Mouse (Mus musculus): Measurements from ENCODE around the gene Atp6v1b1. TPM values are rescaled to one million over a fixed set of nuclear protein-coding genes. Genes with fewer than 3 reads are reported as not detected.

Gene Atp6v1b1
- polyA plus RNA-seq (2016; fragmentation: Nextera tagmentation; extraction: Ambion mirVana), result not detected in 2 replicates

DNA sequence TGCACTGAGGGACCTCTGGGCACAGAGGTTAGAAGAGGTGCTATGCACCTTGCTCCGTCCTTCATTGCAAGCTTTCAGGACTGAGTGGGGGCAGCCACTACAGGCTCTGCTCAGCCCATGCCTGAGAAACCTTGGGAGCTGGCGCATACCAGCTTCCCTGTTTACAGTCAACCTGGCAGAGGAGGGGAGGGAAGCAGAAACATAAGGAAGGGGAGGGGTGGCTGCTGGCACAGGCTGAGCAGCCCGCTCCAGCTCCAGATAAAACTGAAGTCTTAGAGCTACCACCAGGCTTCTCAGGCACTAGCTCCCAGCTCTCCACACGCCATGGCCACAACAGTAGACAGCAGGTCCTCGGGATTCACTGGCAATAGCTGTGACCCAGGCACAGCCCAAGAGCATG lies at the start of gene Atp6v1b1:
Gene Atp6v1b1, plus strand, starts transcription at position 230 of the 400 bp plus-strand sequence.
- no peak within 1 kb of the TSS for H3K27ac ChIP-seq
- no peak within 1 kb of the TSS for H3K4me2 ChIP-seq (replicated peaks)
- no peaks in the 10 kb centered on the region for H3K9me3 ChIP-seq
- H3K27me3 ChIP-seq (replicated peaks), result no peaks in the 10 kb centered on the region; the same call in 1 of the 2 replicates
- WGBS, result 58% methylated on average over 5 of the region's 5 CpGs
- H3K4me3 ChIP-seq, result no peak within 1 kb of the TSS
- no peaks in the 10 kb centered on the region for H3K36me3 ChIP-seq
- no peak within 1 kb of the TSS for H3K9ac ChIP-seq
- no peak for ATAC-seq (ENCODE audit: low FRiP score, low read depth)
- H3K4me1 ChIP-seq, result peaks cover 5% of the 10 kb centered on the region; the same call in 1 of the 2 replicates

DNA sequence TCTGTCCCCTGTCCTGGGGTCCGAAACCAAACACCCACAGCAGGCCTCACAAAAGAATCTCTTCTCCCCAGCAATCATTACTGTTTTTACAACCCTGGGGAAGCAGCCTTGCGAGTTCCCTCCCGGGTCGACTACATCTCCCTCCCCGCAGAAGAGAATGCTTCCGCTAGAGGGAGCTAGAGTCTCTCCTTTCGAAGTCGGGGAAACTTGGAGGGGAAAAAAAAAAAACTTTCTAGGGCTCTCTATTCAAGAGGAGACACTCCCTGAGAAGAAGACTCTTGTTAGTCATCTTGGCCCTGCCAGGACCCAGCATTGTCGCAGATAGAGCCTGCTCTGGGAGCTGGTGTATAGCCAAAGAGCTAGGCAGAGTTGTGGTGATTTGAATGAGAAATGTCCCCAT lies 49.0 kb upstream of the Atp6v1b1 start:
- Histone ChIP-seq H3K36me3 (no peaks in the 10 kb centered on the region), H3K27ac (no peak overlapping the region), H3K4me2 (replicated peaks) (no peak overlapping the region), H3K4me3 (no peak overlapping the region), H3K27me3 (replicated peaks) (peaks cover 87% of the 10 kb centered on the region), H3K9ac (no peak overlapping the region), H3K4me1 (no peaks in the 10 kb centered on the region), H3K9me3 (no peaks in the 10 kb centered on the region)
- no peak for ATAC-seq (ENCODE audit: low FRiP score, low read depth)
- WGBS, result 0% methylated on average over 9 of the region's 9 CpGs

DNA sequence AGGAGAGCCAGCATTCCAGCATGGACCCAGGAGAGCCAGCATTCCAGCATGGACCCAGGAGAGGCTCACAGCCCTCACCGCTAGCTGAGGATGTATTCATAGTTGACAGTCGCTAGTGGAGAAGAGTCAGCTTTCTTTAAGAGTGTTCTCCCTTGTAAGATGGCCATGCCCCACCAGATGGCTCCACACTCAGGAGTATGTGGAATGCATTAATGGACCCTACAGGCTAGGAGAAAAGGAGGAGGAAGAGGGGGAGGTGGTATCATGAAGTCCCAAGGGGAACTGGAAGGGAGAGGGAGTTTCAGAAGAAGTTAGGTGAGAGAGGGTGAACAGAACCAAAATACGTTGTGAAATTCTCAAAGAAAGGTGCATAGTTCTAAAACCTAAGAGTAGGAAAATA lies 47.1 kb upstream of the Atp6v1b1 start:
- Histone ChIP-seq H3K4me1 (no peaks in the 10 kb centered on the region), H3K27me3 (replicated peaks) (peaks cover 98% of the 10 kb centered on the region), H3K27ac (no peak overlapping the region), H3K4me3 (no peak overlapping the region), H3K4me2 (replicated peaks) (no peak overlapping the region), H3K9me3 (no peaks in the 10 kb centered on the region), H3K36me3 (no peaks in the 10 kb centered on the region), H3K9ac (no peak overlapping the region)
- ATAC-seq (ENCODE audit: low FRiP score, low read depth), result no peak
- 5% methylated on average over 3 of the region's 3 CpGs for WGBS

DNA sequence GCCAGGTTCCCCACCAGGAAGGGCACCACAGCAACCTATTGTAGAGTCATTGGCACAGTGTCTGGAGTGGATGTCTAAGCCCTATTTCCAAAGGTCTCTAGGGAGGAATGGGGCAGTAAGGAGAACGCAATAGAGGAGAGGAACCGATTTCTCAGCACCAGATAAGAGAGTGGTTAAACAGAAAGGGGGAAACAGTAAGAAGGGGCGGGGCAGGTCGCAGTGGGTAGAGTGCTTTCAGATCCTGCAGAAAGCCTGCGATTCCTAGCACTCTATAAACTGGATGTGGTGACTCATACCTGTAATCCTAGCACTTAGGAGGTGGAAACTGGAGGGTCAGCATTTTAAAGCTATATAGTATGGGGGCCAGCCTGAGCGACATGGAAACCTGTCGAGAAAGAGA lies 46.1 kb upstream of the Atp6v1b1 start:
- no peaks in the 10 kb centered on the region for H3K9me3 ChIP-seq
- no peaks in the 10 kb centered on the region for H3K36me3 ChIP-seq
- H3K27me3 ChIP-seq (replicated peaks), result peaks cover 98% of the 10 kb centered on the region
- no peak overlapping the region for H3K27ac ChIP-seq
- H3K9ac ChIP-seq, result no peak overlapping the region
- H3K4me1 ChIP-seq, result no peaks in the 10 kb centered on the region
- no peak overlapping the region for H3K4me3 ChIP-seq
- ATAC-seq (ENCODE audit: low FRiP score, low read depth), result no peak
- H3K4me2 ChIP-seq (replicated peaks), result no peak overlapping the region
- under 1% methylated on average over 7 of the region's 7 CpGs for WGBS

DNA sequence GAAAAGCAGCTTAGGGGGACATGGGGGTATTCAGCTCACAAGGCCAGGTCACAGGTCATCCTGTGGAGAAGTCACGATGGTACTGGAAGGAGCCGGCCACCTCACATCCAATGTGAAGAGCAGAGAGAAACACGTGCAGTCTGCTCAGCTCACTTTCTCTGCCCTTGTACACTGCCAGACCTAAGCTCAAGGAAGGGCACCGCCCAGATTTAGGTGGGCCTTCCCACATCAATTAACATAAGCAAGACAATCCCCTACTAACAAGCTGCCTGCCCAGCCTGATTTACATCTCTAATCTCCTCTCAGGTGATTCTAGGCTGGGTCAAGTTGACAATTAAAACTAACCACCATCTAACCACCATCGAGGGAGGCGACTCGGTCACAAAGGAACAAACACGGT lies 44.9 kb upstream of the Atp6v1b1 start:
- Histone ChIP-seq H3K9ac (no peak overlapping the region), H3K36me3 (no peaks in the 10 kb centered on the region), H3K27ac (no peak overlapping the region), H3K27me3 (replicated peaks) (peaks cover 95% of the 10 kb centered on the region), H3K4me1 (no peaks in the 10 kb centered on the region), H3K4me2 (replicated peaks) (no peak overlapping the region), H3K4me3 (no peak overlapping the region), H3K9me3 (no peaks in the 10 kb centered on the region)
- no peak for ATAC-seq (ENCODE audit: low FRiP score, low read depth)
- WGBS, result 2% methylated on average over 8 of the region's 8 CpGs

DNA sequence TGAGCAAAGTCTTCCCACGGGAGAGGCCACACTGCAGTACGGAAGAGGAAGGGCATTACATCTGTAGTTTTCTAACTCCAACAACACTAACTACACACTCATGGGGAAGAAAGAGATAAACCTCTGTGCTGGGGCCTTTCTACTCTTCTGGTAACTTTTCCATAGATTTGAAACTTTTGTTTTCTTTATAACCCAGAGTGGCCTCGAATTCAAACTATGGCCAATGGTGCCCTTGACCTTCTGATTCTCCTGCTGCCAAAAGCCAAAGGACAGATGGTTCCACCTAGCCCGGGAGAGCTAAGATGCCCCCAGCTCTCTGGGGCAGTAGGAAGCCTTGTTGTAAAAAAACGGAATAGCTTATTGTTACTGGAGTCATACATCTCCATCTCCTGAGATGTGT lies 42.8 kb upstream of the Atp6v1b1 start:
- H3K9ac ChIP-seq, result no peak overlapping the region
- no peak for ATAC-seq (ENCODE audit: low FRiP score, low read depth)
- H3K27me3 ChIP-seq (replicated peaks), result peaks cover 94% of the 10 kb centered on the region
- no peak overlapping the region for H3K4me2 ChIP-seq (replicated peaks)
- WGBS, result under 1% methylated on average over 5 of the region's 5 CpGs
- H3K36me3 ChIP-seq, result no peaks in the 10 kb centered on the region
- H3K4me1 ChIP-seq, result no peaks in the 10 kb centered on the region
- no peaks in the 10 kb centered on the region for H3K9me3 ChIP-seq
- H3K4me3 ChIP-seq, result no peak overlapping the region
- H3K27ac ChIP-seq, result no peak overlapping the region

DNA sequence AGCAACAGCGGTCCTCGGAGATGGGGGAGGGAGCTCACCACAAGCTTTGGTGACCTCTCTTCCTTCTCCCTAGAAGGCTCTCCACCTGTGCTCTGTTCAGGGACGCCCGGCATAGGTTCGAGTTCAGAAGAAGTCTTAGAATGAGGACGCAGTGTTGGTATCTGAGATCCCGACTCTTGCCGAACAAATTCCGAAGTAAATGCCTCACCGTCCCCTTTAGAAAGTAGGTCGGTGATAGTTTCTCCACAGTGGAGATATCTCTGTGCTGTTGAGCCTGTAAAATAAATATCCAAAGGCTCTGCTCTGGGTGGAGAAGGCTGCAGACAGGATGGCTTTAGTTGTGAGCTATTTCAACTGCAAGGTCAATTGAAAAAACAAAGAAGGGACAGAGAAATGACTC lies 41.8 kb upstream of the Atp6v1b1 start:
- Histone ChIP-seq H3K9me3 (no peaks in the 10 kb centered on the region), H3K27ac (no peak overlapping the region), H3K4me2 (replicated peaks) (no peak overlapping the region), H3K9ac (no peak overlapping the region), H3K4me3 (no peak overlapping the region), H3K27me3 (replicated peaks) (peaks cover 94% of the 10 kb centered on the region), H3K36me3 (no peaks in the 10 kb centered on the region), H3K4me1 (no peaks in the 10 kb centered on the region)
- WGBS, result 1% methylated on average over 11 of the region's 11 CpGs
- no peak for ATAC-seq (ENCODE audit: low FRiP score, low read depth)

DNA sequence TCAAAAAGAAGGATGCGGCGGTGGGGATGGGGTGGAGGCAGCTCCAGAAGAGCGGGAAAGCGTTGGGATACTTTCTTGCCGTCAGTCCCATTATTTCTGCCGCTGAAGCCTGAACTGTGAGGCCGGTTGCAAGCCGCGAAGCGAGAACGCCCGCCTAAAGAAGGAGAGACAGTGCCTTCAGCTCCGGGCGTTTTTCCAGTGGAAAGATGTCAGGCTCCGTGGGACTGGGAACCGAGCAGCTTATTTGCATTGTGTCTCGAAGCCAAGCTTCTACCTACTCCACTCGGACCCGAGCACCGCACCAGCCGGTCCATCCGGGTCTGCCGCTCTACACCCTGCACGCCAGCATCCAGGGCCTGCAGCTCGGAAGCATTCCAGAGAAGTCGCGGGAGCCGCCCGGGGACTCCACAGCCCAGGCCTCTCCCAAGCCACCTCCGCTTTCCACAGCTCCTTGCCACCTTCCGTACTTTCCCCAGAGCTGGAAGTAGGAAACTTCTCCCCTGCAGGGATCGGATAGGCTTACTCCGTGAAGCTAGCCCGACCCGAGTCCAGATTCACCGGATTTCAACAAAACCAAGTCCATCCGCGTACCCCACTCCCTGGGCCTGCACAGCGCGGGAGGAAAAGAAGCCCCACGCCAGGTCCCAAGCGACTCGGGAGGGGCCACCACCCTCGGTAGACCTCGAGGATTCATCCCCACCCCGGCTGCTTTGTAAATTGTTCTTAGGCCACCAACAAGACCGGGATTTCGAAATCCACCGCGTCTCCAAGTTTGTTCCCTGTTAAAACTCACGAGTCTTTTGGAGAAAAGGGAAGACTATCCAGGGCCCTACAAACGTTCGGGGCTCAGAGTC lies 40.4 kb upstream of the Atp6v1b1 start:
- no peak for ATAC-seq (ENCODE audit: low FRiP score, low read depth)
- Histone ChIP-seq H3K36me3 (no peaks in the 10 kb centered on the region), H3K27ac (no peak overlapping the region), H3K27me3 (replicated peaks) (peaks cover 94% of the 10 kb centered on the region), H3K9ac (no peak overlapping the region), H3K4me1 (no peaks in the 10 kb centered on the region), H3K4me3 (no peak overlapping the region), H3K4me2 (replicated peaks) (0 out of 2 replicates have a peak overlapping the region, but pooled peaks have one; percentile 2), H3K9me3 (no peaks in the 10 kb centered on the region)
- WGBS, result under 1% methylated on average over 53 of the region's 53 CpGs

DNA sequence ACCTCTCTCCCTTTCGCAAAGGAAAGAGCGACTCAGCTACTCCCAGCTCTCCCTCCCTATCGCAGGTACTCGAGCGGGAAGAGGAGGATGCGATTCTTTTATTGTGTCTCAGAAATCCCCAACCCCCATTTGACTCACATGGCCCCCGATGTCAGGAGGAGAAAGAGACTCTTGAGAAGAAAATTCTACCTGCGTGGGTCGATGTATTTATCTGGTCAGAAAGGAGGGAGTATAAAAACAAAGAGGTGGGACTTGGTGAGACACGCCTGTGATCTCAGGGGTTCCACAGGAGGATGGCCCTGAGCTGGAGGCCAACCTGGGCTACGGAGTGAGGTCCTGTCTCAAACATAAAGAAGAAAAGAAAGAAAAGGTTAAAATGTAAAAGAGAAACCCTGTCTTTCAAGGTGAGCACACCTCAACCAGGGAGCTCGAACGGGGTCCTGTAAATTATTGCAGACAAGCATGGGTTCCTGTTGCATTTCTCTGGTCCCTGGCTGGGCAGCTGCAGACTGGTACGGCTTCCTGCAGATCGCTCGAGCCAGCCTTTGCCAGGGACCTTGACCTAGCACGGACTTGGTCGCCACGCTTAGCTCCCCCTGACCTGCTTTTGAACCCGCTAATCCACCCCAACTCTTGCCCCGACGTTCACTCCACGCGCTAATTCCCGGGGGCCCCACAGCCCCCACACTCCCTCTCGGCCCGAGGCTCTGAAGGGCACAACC lies 39.6 kb upstream of the Atp6v1b1 start:
- no peak overlapping the region for H3K4me2 ChIP-seq (replicated peaks)
- no peak for ATAC-seq (ENCODE audit: low FRiP score, low read depth)
- peaks cover 94% of the 10 kb centered on the region for H3K27me3 ChIP-seq (replicated peaks)
- H3K36me3 ChIP-seq, result no peaks in the 10 kb centered on the region
- no peaks in the 10 kb centered on the region for H3K4me1 ChIP-seq
- H3K9me3 ChIP-seq, result no peaks in the 10 kb centered on the region
- no peak overlapping the region for H3K27ac ChIP-seq
- WGBS, result under 1% methylated on average over 27 of the region's 27 CpGs
- no peak overlapping the region for H3K4me3 ChIP-seq
- H3K9ac ChIP-seq, result no peak overlapping the region

DNA sequence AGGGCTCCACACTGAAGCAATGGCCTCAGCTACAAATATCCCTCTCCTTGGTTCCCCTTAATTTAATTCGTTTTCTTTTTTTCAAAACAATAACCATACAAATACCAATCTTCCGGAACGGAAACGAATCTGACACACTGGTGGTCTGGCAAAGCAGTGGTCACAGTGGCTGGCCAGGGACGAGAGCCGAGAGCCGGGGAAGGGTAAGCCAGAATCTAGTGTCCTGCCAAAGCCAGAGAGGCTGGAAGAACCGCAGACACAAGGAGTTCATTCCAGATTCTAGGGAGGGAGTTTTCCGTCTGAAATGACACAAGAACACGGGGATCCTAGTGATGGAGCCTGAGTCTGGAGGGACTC lies 39.1 kb upstream of the Atp6v1b1 start:
- Histone ChIP-seq H3K36me3 (no peaks in the 10 kb centered on the region), H3K4me1 (no peaks in the 10 kb centered on the region), H3K4me2 (replicated peaks) (no peak overlapping the region), H3K9ac (no peak overlapping the region), H3K4me3 (no peak overlapping the region), H3K27me3 (replicated peaks) (peaks cover 94% of the 10 kb centered on the region), H3K27ac (no peak overlapping the region), H3K9me3 (no peaks in the 10 kb centered on the region)
- ATAC-seq (ENCODE audit: low FRiP score, low read depth), result no peak
- 2% methylated on average over 10 of the region's 10 CpGs for WGBS

DNA sequence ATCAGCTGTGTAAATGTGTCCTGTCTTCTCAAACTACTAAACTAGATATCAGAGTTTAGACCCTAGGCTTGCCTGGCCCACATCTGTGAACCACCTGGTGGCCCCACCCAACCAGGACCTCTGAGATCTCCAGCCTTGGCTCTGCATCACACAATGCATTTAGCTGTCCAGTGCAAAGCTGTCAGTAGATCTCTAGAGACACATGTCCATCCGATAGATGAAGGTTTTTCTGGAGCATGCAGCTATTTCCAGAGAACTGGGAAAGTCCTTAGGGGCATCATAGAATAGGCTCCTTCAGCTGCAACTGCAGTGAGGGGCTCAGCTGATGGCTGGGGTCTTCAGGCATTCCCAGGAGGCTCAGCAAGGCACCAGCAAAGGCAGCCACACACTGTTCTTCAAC lies 38.5 kb upstream of the Atp6v1b1 start:
- ATAC-seq (ENCODE audit: low FRiP score, low read depth), result no peak
- WGBS, result 8% methylated on average over 1 of the region's 1 CpGs
- no peaks in the 10 kb centered on the region for H3K4me1 ChIP-seq

DNA sequence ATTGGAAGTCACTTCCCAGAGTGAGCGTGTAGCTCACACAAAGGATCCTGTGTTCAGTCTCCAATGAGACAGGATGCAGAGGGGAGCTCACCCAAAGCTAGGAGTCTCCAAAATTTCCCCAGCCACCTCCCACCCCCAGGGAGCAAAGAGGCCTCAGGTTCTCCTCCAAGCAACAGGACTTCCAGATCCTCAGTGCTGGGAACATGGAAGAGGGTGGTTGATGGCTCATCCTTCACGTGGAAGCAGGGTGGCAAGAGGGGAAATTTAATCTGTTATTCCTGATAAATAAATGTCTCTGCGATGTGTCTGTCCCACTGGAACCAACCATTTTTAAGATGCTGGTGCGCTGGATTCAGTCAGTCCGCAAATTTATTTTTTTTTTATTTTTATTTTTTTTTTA lies 38.1 kb upstream of the Atp6v1b1 start:
- Histone ChIP-seq H3K27ac (no peak overlapping the region), H3K9ac (no peak overlapping the region), H3K4me3 (no peak overlapping the region), H3K27me3 (replicated peaks) (peaks cover 94% of the 10 kb centered on the region), H3K4me1 (no peaks in the 10 kb centered on the region), H3K4me2 (replicated peaks) (no peak overlapping the region), H3K36me3 (no peaks in the 10 kb centered on the region), H3K9me3 (no peaks in the 10 kb centered on the region)
- WGBS, result 16% methylated on average over 5 of the region's 5 CpGs
- ATAC-seq (ENCODE audit: low FRiP score, low read depth), result no peak

More for the DNA sequence above, 38.5 kb upstream of the Atp6v1b1 start:
- no peak overlapping the region for H3K27ac ChIP-seq
- H3K36me3 ChIP-seq, result no peaks in the 10 kb centered on the region
- H3K4me3 ChIP-seq, result no peak overlapping the region
- peaks cover 94% of the 10 kb centered on the region for H3K27me3 ChIP-seq (replicated peaks)
- H3K9ac ChIP-seq, result no peak overlapping the region
- no peaks in the 10 kb centered on the region for H3K9me3 ChIP-seq
- H3K4me2 ChIP-seq (replicated peaks), result no peak overlapping the region

All from neural tube, embryonic 12.5 days (tissue).